Mouse (Mus musculus) olfactory bulb, adult 2 months (tissue): ENCODE measurements around the gene Ppfibp2.

Source experiments
- CTCF ChIP-seq: fragments of 200-500 bp; IDR thresholded peaks from 2 replicates; pipeline ENCODE4 v1.5.1; 2012; ENCODE audit warnings: low read depth, mild to moderate bottlenecking, low read length, moderate library complexity; ENCODE audit not compliant: insufficient read depth
- POLR2A ChIP-seq: fragments of 200-500 bp; IDR thresholded peaks from 2 replicates; pipeline ENCODE4 v1.6.1; 2012; ENCODE audit warnings: mild to moderate bottlenecking, low read depth, low read length, moderate library complexity; ENCODE audit not compliant: insufficient read depth

DNA sequence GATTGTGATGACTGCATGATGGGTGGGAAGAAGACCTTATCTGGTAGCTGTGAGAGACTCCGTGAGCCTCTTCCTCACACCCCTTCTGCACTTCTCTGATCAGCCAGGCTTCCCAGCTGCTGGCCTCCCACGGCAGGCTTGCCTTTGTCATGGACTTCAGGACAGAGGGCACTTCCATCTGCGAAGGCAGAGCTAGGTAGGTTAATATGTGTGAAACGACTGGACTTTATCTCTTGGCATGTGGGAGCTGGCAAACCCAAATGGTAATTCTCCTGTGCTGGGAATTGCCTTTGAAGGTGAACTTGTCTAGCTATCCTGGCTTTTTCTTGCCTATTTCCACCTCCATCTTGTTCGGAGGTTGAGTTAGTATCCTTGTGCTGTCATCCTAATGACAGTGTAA is 5.6 kb downstream of the Ppfibp2 start:
- TF ChIP-seq POLR2A, result no peak
- TF ChIP-seq CTCF, result no peak
